Mouse (Mus musculus) adrenal gland (tissue): ENCODE data around the gene Lmod1.

Experiments
- intact Hi-C: fragments of 180-260 bp; cut with DNase I; formaldehyde crosslinking; loops from one replicate; pipeline ENCODE4 v1.15.1; 2025

Gene Lmod1

GRCm38 (mm10) chr1:135408973-135409372 lies 84.4 kb downstream of the Lmod1 start:
- intact Hi-C loops = no loop called here

GRCm38 (mm10) chr1:135410967-135411366 lies 86.4 kb downstream of the Lmod1 start:
- intact Hi-C loops = no loop called here

- intact Hi-C loops = no loop called here
These were observed 87.5 kb downstream of the Lmod1 start for GRCm38 (mm10) chr1:135412130-135412529.

- intact Hi-C loops = no loop called here
These were observed 89.4 kb downstream of the Lmod1 start for GRCm38 (mm10) chr1:135413996-135414395.
